Mouse (Mus musculus): ENCODE measurements around the gene Kmt2a.
A peak's percentile ranks its signal among the peaks of the same experiment; 100 is the strongest.

The Kmt2a gene

DNA sequence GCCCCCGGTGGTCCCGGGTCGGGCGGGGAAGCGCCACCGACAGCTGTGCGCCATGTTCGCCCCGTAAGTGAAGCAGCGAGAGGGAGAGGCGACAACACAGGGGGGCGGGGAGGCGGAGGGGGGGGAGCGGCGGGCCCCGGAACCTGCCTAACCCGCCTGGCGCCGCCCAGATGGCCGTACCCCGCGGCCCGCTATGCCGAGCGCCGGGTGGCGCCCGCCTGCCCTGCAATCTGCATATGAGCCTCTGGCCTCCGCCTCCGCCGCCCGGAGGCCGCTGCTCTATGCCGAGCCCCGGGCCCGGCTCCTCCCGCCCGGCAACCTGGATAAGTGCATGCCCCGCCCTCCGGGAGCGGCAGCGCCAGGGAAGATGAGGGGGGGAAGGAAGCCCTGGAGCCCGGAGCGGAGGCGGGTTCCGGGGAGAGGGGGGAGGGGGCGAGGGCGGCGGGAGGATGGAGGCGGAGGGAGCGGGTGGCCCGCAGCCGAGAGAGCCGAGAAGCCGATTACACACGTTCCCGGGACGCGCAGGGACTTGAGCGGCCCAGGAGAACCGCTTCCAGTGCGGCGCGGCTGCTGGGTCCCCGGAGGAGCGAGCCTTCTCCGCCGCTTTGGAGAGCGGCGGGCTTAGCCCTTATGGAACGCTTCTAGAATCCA lies at the start of gene Kmt2a:
Gene Kmt2a, minus strand, starts transcription at position 76 of the 651 bp plus-strand sequence.
- DNase-seq: peak; percentile 98

DNA sequence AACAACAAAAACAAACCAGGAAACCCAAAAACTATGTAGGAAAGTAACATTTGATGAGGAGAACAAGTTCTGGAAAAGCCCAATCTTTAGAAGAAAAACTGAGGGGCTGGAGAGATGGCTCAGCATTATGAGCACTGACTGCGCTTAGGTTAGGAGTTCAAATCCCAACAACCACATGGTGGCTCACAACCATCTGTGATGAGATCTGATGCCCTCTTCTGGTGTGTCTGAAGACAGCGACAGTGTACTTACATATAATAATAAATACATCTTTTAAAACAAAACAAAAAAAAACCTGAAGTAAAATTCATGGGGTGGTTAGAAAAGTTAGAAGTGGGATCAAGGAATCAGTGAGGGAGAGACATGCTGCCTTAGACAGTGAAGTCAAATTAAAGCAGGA lies 40.4 kb upstream of the Kmt2a start:
- no peak for DNase-seq

DNA sequence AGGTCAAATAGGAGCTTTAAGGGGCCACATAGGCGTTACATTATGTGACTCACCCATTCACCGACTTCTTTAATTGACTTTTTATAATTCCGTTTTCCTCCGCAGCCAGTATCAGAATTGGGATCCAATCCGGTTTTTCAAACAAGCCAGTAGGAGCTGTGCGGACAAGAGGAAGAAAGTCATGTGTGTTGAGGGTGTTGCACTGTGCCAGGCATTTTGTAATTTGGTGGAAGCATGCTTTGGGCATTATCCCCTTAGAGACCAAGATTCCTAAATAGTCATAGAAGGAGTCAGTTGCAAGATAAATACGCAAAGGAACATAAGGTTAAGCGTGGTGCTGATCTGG lies 40.0 kb upstream of the Kmt2a start:
- no peak for DNase-seq

DNA sequence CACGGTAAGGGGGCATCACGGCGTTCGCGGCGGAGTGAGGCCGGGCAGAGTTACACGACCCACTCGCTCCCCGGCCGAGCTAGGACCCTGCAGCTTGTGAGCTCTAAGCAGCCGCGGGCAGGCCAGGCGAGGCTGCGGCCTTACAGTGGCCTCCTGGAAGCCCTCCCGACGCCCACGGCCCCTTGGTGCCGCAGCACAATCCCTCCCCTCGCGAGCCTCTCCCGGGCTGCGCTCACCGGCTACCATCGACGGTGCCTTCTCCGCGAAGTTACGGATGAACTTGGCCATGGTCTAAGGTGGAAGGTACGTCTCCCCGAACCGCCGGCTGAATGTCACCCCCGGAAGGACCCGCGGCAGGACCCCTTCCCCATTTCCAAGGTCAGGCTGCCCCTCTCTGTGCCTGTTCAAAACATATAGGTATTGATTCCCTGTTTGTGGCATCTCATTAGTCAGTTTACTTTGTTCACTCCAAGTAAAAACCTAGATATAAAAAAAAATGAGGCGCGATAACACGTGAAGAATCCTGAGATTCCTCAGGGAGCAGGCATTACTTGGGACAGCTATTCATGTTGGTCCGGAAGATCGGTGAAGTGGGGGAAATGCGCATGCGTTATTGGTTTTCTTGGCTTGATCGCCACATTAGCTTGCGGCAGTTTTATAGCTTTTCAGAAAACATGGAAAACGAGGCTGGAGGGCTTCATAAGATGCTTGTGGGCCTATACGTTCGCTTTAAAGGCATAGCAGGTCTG lies 39.5 kb upstream of the Kmt2a start, which contains the start of gene Atp5l:
Gene Atp5l, minus strand, starts transcription at position 369 of the 749 bp plus-strand sequence.
- peak; percentile 85 to 90 for DNase-seq

DNA sequence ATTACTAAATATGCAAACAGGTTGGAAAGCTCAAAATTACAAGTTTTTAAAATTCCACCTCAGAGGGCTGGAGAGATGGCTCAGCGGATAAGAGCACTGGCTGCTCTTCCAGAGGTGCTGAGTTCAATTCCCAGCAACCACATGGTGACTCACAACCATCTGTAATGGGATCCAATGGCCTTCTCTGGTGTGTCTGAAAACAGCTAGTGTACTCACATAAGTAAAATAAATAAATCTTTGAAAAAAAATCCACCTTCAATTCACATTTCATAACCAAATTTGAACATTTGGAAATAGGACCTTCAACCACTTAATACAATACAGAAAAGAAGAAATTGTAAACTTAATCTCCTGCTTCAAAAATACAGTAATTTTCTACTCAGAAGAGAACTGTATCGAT lies 38.5 kb upstream of the Kmt2a start:
- DNase-seq: no peak

DNA sequence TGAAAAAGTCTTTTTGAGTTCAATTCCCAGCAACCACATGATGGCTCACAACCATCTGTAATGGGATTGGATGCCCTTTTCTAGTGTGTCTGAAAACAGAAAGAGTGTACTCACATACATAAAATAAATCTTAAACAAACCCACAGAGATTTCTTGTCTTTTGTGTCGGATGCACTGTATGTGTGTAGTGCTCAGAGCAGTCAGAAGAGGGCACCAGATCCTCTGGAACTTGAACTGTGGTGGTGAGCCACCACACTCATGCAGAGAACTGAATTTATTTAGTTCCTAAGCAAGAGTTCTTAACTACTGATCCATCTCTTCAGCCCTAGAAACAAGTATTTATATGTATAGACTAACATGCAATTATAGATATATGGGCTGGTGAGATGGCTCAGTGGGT lies 35.1 kb upstream of the Kmt2a start:
- DNase-seq: peak; percentile 62 to 69

DNA sequence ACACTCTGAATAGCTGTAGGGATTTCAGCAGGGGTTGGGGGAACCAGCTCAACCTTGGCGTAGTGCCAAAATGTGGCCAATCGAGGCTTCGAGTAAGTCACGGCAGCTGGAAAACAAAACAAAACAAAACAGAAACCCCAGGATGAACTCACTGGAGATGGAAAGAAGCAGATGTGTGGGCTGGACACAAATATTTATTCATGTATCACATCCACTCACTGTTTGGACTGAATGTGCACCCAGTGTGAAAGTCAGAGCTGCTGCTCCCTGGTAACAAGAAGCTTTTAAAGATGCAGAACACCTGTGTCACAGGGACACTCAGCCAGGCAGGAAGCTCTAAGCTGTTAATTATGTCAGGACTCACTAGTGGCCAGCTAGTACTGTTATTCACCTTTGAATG lies 33.6 kb upstream of the Kmt2a start:
- no peak for DNase-seq

DNA sequence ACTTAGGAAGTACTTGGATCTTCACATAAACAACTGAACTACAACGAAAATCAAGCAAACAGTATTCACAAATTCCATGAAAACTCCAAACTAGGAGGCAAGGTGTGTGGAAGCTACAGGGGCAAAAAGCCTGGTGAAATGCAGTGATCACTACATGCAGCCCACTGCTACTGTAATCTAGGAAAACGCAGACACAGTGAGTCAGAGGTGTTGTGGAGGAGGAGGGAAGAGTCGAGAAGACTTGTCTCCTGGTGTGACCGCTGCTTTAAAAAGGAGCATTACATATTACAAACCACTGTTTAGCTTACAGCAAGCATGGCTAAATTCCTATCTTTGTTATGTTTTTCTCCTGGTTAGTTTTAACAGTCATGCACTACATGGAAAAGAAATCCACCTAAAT lies 30.3 kb upstream of the Kmt2a start:
- no peak for DNase-seq

DNA sequence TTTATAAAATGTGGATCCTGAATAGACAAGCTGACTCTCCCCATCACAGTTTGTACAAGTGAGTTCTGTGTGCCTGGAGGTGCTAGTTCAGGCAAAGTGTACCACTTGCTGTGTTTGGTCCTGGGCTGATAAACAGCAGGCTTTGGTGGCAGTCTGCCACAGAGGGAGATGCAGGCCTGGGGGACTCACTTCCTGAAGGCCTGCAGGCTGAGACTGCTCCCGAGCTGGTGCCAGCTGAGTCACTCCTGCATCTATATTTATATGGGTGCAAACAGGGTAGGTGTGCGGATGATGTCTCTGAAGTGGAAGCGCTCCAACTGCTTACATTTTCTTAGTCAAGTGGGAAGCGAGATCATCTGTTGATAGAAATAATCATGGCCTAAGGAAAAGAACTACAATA lies 24.5 kb upstream of the Kmt2a start:
- no peak for DNase-seq

DNA sequence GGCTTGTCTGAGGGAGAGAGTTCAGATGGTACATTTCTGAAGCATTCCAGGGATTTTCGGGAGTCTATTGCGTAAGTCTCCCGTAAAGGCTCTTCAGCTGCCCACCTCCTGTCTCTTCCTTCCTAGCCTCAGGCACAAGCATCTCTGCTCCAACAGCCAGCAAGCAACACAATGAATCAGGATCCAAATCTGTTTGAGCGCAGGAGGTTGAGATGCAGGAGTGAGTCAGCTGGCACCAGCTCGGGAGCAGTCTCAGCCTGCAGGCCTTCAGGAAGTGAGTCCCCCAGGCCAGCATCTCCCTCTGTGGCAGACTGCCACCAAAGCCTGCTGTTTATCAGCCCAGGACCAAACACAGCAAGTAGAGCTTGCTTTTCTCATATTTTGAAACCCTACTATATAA lies 23.9 kb upstream of the Kmt2a start:
- peak; percentile 38 to 53 for DNase-seq

DNA sequence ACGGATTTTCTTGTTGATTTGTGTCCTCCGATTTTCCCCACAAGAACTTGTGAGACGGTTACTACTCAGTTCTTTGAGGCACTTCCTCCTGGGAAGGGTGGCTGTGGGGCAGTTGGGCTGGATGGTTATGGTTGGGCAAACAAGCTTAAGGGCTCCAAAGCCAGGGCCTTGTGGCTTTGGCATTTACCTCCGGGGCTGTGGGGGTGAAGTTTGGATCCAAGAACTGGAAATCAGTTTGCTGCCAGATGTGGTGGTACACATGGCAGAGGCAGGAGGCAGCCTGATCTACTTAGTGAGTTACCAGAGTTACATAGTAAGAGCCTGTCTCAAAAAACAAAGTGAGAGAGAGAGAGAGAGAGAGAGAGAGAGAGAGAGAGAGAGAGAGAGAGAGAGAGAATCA lies 22.8 kb upstream of the Kmt2a start:
- DNase-seq: no peak

DNA sequence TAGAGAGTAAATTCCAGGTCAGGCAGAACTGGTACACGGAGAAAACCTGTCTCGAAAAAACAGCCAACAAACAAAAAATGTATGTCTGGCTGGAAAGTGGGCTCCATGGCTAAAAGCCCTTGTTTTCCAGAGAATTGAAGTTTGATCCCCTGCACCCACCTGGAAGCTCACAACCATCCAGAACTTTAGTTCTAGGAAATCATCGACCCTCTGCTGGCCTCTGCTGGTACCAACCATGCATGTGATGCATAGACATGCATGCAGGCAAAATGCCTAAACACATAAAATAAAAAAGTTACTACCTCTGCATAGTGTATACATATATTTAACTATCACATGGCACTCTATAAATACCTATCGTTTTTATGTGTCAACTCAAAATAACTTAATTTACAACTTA lies 19.3 kb upstream of the Kmt2a start:
- DNase-seq: peak in 1 of 2 experiments; percentile 45

DNA sequence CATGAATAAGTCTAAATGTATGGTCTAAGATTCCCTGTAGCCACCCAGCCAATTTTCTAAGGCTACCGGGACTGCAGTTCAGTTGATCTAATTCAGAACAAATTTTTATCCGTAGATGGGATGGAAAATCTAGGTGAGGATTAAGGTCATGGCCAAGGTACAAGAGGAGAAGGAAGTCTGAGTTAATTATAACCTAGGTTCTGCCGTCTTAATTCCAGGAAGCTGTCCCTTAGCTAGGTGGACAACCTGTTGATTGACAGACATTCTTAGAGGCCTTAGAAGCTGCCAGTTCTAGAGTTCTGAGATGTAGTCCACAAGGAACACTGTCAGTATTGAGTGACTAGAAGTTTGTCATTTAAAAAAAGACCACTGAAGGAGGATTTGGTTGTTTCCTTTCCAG lies 18.6 kb upstream of the Kmt2a start:
- DNase-seq: no peak

DNA sequence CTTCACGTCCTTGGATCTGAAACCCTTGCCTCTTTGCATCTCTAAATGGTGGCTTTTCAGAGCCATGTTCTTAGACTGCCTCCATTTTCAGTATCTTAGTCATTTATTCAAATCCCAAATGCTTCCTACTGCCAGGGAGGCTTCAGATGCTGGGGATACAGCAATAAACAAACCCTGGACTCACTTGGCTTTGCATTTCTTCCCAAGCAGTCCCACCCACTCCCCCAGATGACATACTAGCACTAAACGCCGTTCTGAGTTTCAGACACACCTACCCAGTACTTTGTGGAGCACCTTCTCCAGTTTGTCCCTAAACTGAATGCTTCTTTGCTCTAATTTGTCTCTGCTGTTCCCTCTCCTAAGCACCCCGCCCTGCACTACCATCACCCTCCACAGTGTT lies 15.9 kb upstream of the Kmt2a start:
- no peak for DNase-seq

DNA sequence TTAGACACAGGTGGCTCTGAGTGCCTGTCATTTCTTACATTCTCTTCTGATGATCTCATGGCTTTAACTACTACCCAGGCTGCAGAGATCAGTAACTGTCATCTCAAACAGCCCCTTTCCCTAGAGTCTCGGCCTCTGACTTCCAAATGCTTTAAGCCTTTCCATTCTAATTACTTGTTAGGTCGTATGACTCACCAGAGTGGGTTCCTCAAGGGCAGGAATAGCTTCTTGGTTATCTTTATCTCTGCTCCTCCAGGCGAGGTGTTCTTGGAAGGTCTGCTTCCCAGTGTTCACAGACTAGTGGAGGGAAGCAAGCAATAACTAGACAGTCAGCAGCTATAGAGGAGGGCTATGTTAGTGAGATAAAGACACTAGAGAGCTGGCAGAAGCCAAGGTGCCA lies 11.6 kb upstream of the Kmt2a start:
- no peak for DNase-seq

DNA sequence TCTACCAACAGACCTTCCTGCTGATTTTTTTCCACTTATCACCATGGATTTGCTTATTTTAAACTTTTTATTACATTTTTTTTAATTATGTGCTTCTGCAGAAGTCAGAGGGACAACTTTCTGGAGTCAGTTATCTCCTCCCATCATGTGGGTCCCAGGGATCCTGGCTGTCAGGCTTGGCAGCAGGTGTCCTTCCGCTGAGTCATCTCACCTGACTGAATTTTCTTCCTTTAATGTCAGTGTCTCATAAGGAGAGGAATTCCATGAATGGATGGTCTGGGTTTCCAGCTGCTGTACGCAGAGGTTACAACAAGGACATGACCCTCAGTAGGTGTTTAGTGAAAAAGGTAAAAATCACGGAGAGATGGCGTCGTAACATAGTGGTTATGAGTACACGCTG lies 10.1 kb upstream of the Kmt2a start:
- DNase-seq: no peak

DNA sequence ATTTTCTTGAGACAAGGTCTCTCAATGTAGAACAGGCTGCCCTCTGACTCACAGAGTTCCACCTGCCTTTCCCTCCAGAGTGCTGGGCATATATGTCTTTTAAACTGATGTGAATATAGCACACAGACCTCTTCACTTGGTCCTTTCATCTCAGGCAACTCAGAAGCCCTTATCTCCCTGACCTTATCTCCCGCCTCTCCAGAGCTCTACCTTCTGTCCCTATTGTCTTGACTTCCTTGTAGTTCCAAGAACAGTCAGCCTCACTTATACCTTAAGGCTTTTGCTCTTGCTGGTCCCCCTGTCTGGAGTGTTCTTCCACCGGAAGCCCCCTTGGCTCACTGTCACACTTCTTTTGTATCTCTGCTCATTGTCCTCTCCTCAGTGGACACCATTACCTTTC lies 9.0 kb upstream of the Kmt2a start:
- no peak for DNase-seq

DNA sequence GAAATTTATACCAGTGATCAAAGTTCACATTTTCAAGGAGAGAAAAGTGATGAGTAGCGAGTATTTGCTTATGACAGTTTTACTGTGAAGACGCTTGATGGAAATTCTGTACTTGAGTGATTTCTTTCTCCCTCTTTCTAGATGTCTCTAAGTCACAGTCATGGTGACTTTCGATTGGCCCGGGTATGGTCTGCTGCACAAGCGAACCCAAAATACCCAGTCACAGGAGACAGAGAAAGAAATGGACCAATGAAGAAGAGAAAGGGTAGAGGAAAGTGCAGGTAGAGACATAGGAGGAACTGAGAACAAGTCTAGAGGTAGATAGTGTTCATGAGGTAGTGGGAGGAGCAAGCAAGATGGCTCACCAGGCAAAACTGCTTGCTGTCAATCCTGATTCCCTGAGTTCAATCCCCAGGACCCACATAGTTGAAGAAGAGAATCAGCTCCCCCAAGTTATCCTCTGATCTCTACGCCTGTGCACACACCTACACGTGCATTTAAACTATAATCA lies 7.1 kb upstream of the Kmt2a start:
- no peak for DNase-seq

DNA sequence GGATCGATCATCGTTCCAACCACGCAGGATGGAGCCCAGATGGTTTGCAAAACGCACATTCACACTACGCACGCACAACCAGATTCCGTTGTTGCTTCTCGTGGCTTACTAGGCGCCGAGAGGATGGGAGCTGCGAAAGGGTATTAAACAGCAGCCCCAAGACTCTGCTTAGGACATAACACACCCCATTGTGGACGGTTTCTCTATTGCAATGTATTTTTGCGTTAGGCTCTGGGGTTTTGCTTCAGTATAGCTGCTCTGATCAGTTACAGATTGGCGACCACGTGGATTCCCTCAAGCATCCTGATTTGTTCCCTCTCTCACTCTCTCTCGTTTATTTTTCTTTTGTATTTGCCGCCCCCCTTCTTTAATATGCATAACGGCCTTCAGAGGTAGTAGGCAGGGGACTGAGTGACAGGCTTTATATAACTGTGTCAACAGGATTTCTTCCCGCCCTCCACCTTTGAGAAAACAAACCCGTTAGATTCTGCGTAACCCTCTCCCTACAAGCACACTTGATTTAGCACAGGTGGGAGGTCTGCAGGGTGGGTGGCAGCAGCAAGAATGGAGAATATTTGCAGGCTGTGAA lies 2.0 kb upstream of the Kmt2a start:
- no peak for DNase-seq

DNA sequence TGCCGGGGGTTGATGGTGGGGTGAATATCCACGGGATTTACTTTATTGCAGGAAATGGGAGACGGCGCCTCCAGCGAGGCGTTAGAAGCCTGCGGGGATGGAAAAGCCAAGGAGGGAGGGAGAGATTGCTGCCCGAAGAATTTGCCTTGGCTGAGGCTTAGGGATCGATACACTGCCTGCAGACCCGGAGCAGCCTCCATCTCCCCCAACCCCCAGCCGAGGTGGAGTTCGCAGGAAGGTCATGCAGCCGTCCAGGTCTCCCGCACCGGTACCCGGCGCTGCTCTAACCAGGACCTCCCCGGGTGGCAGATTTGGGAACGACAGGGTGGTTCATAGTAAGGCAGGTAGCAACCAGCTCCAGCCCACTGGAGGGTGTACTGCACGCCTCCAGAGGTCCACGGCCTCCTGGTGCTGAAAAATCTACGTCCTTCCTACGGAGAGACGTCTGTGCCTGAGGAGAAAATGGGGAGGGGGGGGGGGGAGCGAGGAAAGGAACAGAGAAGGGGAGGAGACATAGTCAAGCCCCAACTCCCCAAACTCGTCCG lies 1.4 kb upstream of the Kmt2a start:
- DNase-seq: peak; percentile 73 to 81

DNA sequence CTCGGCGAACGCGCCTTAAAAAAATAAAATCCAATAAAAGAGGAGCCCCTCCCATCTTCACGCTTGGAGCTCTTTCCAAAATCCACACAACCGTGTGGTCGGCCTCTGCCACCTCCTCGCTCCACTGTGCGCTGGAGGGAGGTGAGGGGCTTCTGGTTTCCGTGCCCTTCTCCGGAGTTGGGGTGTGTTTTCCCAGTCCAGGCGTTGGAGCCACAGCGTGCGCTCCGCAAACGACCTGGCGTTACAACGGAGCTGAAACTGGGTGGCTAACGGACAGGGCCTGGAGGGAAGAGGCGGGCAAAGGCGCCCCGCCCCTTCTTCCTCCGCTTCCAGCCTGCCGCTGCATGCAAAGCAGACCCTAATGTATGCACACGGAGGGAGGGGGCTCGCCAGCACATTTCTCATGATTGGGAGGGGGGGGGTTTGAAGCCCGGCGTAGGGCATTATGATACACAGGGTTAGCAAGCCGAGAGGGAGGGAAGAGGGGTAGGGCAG lies 892 bp upstream of the Kmt2a start:
- peak; percentile 84 to 90 for DNase-seq

DNA sequence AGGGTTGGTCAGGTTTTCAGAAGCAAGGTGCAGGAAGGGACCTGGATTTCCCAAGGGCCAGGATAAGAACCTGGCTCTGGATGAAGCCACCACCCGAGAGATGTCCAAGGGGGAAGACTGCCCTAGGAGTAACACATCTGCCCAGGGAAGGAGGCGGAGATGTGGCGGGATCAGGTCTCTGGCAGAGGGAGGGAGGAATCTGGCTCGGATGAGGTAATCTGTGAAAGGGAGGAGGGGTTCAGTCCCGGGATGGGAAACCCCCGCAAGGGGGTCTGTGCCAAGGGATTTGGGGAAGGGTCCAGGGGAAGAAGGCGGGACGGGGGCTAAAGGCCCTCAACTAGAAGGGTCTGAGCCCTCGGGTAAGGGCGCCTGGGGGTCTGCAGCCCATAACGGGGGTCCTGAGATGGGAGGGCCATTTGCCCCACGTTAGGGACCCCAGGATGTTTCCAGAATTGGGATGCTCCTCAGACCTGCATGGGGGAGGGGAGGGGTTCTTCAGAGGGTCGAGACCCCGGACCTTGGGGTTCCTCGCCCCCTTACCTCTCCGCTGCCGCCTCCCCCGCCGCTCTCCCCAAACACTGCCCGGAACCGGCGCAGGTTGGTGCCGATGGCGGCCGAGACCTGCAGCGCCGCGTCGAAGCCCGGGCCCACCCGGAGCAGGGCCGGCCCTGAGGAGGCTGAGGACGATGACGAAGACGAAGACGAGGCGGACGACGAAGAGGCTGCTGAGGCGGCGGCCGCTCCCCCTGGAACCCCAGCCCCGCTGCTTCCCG lies 601 bp downstream of the Kmt2a start:
- peak; percentile 30 to 39 for DNase-seq
